ENCODE assay signal across 8 mouse cellular contexts in the genomic region with DNA sequence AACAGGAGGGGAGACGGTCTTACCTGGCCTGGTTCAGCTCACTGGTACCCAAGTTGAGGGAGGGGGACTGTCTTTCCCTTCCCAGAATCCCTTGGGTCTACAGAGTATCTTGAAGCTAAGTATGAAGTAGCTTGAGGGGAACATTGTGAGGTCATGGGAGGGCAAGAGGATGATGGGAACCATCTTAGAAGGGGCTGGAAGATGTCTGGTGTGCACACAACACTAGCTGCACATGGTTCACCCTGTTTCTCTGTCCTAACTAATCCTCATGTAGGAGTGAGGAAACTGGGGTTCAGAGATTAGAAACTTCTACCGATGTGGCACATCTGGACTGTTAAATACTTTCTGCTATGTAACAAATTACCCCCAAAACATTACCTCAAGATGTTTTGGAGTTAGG. TPM values are rescaled to one million over a fixed set of nuclear protein-coding genes. Genes with fewer than 3 reads are reported as not detected.
DNase-seq lines count a peak whose midpoint lies in the region; ATAC-seq and TF ChIP-seq lines count a peak whose summit lies in the region.

Pdpk1 (minus strand) TSS at position 101 of the 400 bp plus-strand sequence.

- WGBS in liver, adult 2 months = 94% methylated on average over 2 of the region's 2 CpGs
- 77% methylated on average over 2 of the region's 2 CpGs for WGBS in embryonic facial prominence, embryonic 11.5 days
- WGBS in heart, embryonic 13.5 days = 69% methylated on average over 2 of the region's 2 CpGs
- WGBS in neural tube, embryonic 12.5 days = 90% methylated on average over 2 of the region's 2 CpGs

- intact Hi-C loops in left cerebral cortex, postnatal 25 days (cut with DNase I) = loop anchor here (5.0 kb wide), 1 partner anchor 241 kb away; no protein-coding TSS in a partner anchor

- TF ChIP-seq CTCF in liver, adult 2 months (IDR thresholded peaks at IDR 0.05; ENCODE audit: low read depth, low read length) = no peak

- no peak within 1 kb of the TSS for H3K27ac ChIP-seq in liver, adult 2 months (replicated peaks; ENCODE audit: insufficient read depth, low read depth, low read length)
- H3K27ac ChIP-seq in embryonic facial prominence, embryonic 11.5 days (replicated peaks; ENCODE audit: low read depth, low read length) = no peak within 1 kb of the TSS
- H3K27ac ChIP-seq in heart, embryonic 13.5 days (replicated peaks) = no peak within 1 kb of the TSS
- H3K27ac ChIP-seq in neural tube, embryonic 12.5 days = no peak within 1 kb of the TSS

- no peaks in the 10 kb centered on the region for H3K9me3 ChIP-seq in embryonic facial prominence, embryonic 11.5 days (replicated peaks; ENCODE audit: control insufficient read depth, low read length)
- H3K9me3 ChIP-seq in heart, embryonic 13.5 days = no peaks in the 10 kb centered on the region
- H3K9me3 ChIP-seq in neural tube, embryonic 12.5 days = no peaks in the 10 kb centered on the region

- H3K4me2 ChIP-seq in embryonic facial prominence, embryonic 11.5 days (ENCODE audit: low read depth, low read length) = peak within 1 kb of the TSS; percentile 72
- peak within 1 kb of the TSS; percentile 92 for H3K4me2 ChIP-seq in heart, embryonic 13.5 days
- H3K4me2 ChIP-seq in neural tube, embryonic 12.5 days (replicated peaks) = peak within 1 kb of the TSS; percentile 66

- ATAC-seq in embryonic facial prominence, embryonic 11.5 days (replicated peaks; ENCODE audit: insufficient number of reproducible peaks, low FRiP score, low TSS enrichment, low read depth) = no peak
- ATAC-seq in heart, embryonic 13.5 days (ENCODE audit: extremely low read depth, insufficient number of reproducible peaks, low FRiP score, low TSS enrichment) = no peak
- ATAC-seq in neural tube, embryonic 12.5 days (ENCODE audit: low FRiP score, low read depth) = no peak

- 0 out of 2 replicates have a peak, but pooled peaks cover 5% of the 10 kb centered on the region for H3K4me1 ChIP-seq in liver, adult 2 months (ENCODE audit: control insufficient read depth, insufficient read depth, low read length)
- no peaks in the 10 kb centered on the region for H3K4me1 ChIP-seq in embryonic facial prominence, embryonic 11.5 days (ENCODE audit: control insufficient read depth, insufficient read depth, low read length)
- H3K4me1 ChIP-seq in heart, embryonic 13.5 days = peaks cover 14% of the 10 kb centered on the region
- peaks cover 8% of the 10 kb centered on the region; the same call in 1 of the 2 replicates for H3K4me1 ChIP-seq in neural tube, embryonic 12.5 days

- H3K9ac ChIP-seq in liver, adult 2 months (ENCODE audit: low read depth, low read length) = peak within 1 kb of the TSS; percentile 58; the same call in 1 of the 2 replicates
- H3K9ac ChIP-seq in embryonic facial prominence, embryonic 11.5 days (replicated peaks; ENCODE audit: low read length) = peak within 1 kb of the TSS; percentile 53
- H3K9ac ChIP-seq in heart, embryonic 13.5 days = peak within 1 kb of the TSS; percentile 81
- H3K9ac ChIP-seq in neural tube, embryonic 12.5 days = peak within 1 kb of the TSS; percentile 51; the same call in 1 of the 2 replicates

- no peak within 1 kb of the TSS for H3K4me3 ChIP-seq in liver, adult 2 months (ENCODE audit: insufficient read depth, low read depth, low read length)
- peak within 1 kb of the TSS; percentile 33 for H3K4me3 ChIP-seq in embryonic facial prominence, embryonic 11.5 days (ENCODE audit: low read depth, low read length)
- peak within 1 kb of the TSS; percentile 55 for H3K4me3 ChIP-seq in heart, embryonic 13.5 days
- H3K4me3 ChIP-seq in neural tube, embryonic 12.5 days = 0 out of 2 replicates have a peak within 1 kb of the TSS, but pooled peaks have one; percentile 25

- no peak for TF ChIP-seq POLR2A in liver, adult 2 months (IDR thresholded peaks at IDR 0.05; ENCODE audit: extremely low read depth, insufficient read depth, low read length)

- H3K79me2 ChIP-seq in liver, adult 2 months (ENCODE audit: control insufficient read depth, insufficient read depth, low read length) = no peaks in the 10 kb centered on the region

- peaks cover 1% of the 10 kb centered on the region; the same call in 1 of the 2 replicates for H3K36me3 ChIP-seq in liver, adult 2 months (ENCODE audit: control insufficient read depth, insufficient read depth, low read length)
- H3K36me3 ChIP-seq in embryonic facial prominence, embryonic 11.5 days (replicated peaks; ENCODE audit: control insufficient read depth, insufficient read depth, low read depth, low read length) = no peaks in the 10 kb centered on the region; the same call in 1 of the 2 replicates
- H3K36me3 ChIP-seq in heart, embryonic 13.5 days = peaks cover 3% of the 10 kb centered on the region
- 0 out of 2 replicates have a peak, but pooled peaks cover 4% of the 10 kb centered on the region for H3K36me3 ChIP-seq in neural tube, embryonic 12.5 days

- DNase-seq in liver, adult 2 months (ENCODE audit: extremely low read depth, low read depth, low spot score) = no peak
- DNase-seq in liver = no peak
- DNase-seq in embryonic facial prominence, embryonic 11.5 days (ENCODE audit: low spot score) = no peak
- DNase-seq in left cerebral cortex, postnatal 25 days (ENCODE audit: low spot score in 2 of 2) = no peak
- no peak for DNase-seq in frontal cortex, postnatal 14 days (ENCODE audit: low spot score in 2 of 2)
- no peak for DNase-seq in yolk sac, embryonic 10.5 days (ENCODE audit: low spot score)

- no peaks in the 10 kb centered on the region for H3K27me3 ChIP-seq in liver, adult 2 months (ENCODE audit: control insufficient read depth, insufficient read depth, low read length)
- no peaks in the 10 kb centered on the region for H3K27me3 ChIP-seq in embryonic facial prominence, embryonic 11.5 days (ENCODE audit: control insufficient read depth, insufficient read depth, low read length)
- H3K27me3 ChIP-seq in heart, embryonic 13.5 days (replicated peaks) = no peaks in the 10 kb centered on the region; the same call in 1 of the 2 replicates
- no peaks in the 10 kb centered on the region for H3K27me3 ChIP-seq in neural tube, embryonic 12.5 days (replicated peaks)

RNA-seq across cellular contexts. Expression of gene Pdpk1, which starts in this region (rescaled TPM):
- 19.7 and 23.6 TPM in 2 replicates for total RNA-seq in liver, adult 2 months (2014; rRNA removed)
- polyA plus RNA-seq in liver, adult 2 months (2012; rRNA removed) = 8.6 and 10.2 TPM in 2 replicates
- polyA plus RNA-seq in embryonic facial prominence, embryonic 11.5 days (2014; fragmentation: Nextera tagmentation; extraction: Ambion mirVana) = 33.4 and 34.6 TPM in 2 replicates
- 30.7 and 35.1 TPM in 2 replicates for polyA plus RNA-seq in heart, embryonic 13.5 days (2015; fragmentation: Nextera tagmentation; extraction: Ambion mirVana)
- total RNA-seq in left cerebral cortex, postnatal 25 days (2021) = 100 to 1,000 TPM; 109 to 112 TPM
- polyA plus RNA-seq in neural tube, embryonic 12.5 days (2016; fragmentation: Nextera tagmentation; extraction: Ambion mirVana) = 53.4 and 58.4 TPM in 2 replicates
